Mouse (Mus musculus): ENCODE measurements around the gene Il20. TPM values are rescaled to one million over a fixed set of nuclear protein-coding genes. Genes with fewer than 3 reads are reported as not detected.

The Il20 gene
- polyA plus RNA-seq (2015; fragmentation: Nextera tagmentation; extraction: Ambion mirVana), result not detected in 2 replicates

GRCm38 (mm10) chr1:130911401-130912010 lies at the start of gene Il20:
Gene Il20 (minus strand): TSS chr1:130911451.
- Histone ChIP-seq H3K4me2 (ENCODE audit: low read length) (no peak within 1 kb of the TSS), H3K9me3 (ENCODE audit: control insufficient read depth, low read length) (no peaks in the 10 kb centered on the region), H3K27me3 (replicated peaks; ENCODE audit: control insufficient read depth, insufficient read depth, low read length) (no peaks in the 10 kb centered on the region), H3K9ac (replicated peaks; ENCODE audit: low read depth, low read length) (no peak within 1 kb of the TSS), H3K4me1 (replicated peaks; ENCODE audit: control insufficient read depth, insufficient read depth, low read length) (no peaks in the 10 kb centered on the region), H3K36me3 (ENCODE audit: control insufficient read depth, insufficient read depth) (no peaks in the 10 kb centered on the region), H3K27ac (ENCODE audit: low read length) (no peak within 1 kb of the TSS), H3K4me3 (replicated peaks; ENCODE audit: low read length) (no peak within 1 kb of the TSS)
- WGBS, result 61% methylated on average over 12 of the region's 12 CpGs
- no peak for ATAC-seq

GRCm38 (mm10) chr1:130946920-130947319 lies 35.7 kb upstream of the Il20 start:
- H3K4me2 ChIP-seq (ENCODE audit: low read length), result no peak overlapping the region
- H3K9me3 ChIP-seq (ENCODE audit: control insufficient read depth, low read length), result no peaks in the 10 kb centered on the region
- no peaks in the 10 kb centered on the region for H3K27me3 ChIP-seq (replicated peaks; ENCODE audit: control insufficient read depth, insufficient read depth, low read length)
- H3K27ac ChIP-seq (ENCODE audit: low read length), result no peak overlapping the region
- H3K4me1 ChIP-seq (replicated peaks; ENCODE audit: control insufficient read depth, insufficient read depth, low read length), result no peaks in the 10 kb centered on the region; the same call in 1 of the 2 replicates
- no peak overlapping the region for H3K9ac ChIP-seq (replicated peaks; ENCODE audit: low read depth, low read length)
- no peaks in the 10 kb centered on the region for H3K36me3 ChIP-seq (ENCODE audit: control insufficient read depth, insufficient read depth)
- no peak for ATAC-seq
- no peak overlapping the region for H3K4me3 ChIP-seq (replicated peaks; ENCODE audit: low read length)
- WGBS, result 72% methylated on average over 6 of the region's 6 CpGs

DNA sequence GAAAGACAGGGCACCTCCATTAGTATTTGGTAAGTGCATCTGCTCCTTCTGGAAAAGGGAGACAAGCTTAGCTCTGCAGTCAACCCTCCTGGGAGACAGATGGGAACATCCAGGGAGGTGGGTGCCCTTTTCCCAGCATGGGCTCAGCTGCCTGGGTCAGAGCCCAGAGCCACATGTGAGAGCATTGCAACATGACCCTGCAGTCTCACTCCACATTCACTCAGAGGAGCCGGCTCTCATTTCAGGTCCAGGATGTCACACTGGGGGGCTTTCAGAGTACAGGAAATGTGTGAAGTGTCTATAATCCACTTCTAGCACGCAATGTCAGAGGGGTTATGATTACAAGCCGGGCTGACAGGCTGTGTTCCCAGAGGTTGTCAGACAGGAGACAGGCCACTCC lies 30.6 kb upstream of the Il20 start:
- WGBS, result 57% methylated on average over 3 of the region's 3 CpGs
- peaks cover 4% of the 10 kb centered on the region; the same call in 1 of the 2 replicates for H3K4me1 ChIP-seq (replicated peaks; ENCODE audit: control insufficient read depth, insufficient read depth, low read length)
- no peaks in the 10 kb centered on the region for H3K36me3 ChIP-seq (ENCODE audit: control insufficient read depth, insufficient read depth)
- no peak overlapping the region for H3K4me3 ChIP-seq (replicated peaks; ENCODE audit: low read length)
- no peak overlapping the region for H3K27ac ChIP-seq (ENCODE audit: low read length)
- ATAC-seq, result 0 out of 2 replicates have a peak, but pooled peaks have one; percentile 15
- H3K9me3 ChIP-seq (ENCODE audit: control insufficient read depth, low read length), result no peaks in the 10 kb centered on the region
- H3K4me2 ChIP-seq (ENCODE audit: low read length), result no peak overlapping the region
- no peak overlapping the region for H3K9ac ChIP-seq (replicated peaks; ENCODE audit: low read depth, low read length)
- H3K27me3 ChIP-seq (replicated peaks; ENCODE audit: control insufficient read depth, insufficient read depth, low read length), result no peaks in the 10 kb centered on the region

DNA sequence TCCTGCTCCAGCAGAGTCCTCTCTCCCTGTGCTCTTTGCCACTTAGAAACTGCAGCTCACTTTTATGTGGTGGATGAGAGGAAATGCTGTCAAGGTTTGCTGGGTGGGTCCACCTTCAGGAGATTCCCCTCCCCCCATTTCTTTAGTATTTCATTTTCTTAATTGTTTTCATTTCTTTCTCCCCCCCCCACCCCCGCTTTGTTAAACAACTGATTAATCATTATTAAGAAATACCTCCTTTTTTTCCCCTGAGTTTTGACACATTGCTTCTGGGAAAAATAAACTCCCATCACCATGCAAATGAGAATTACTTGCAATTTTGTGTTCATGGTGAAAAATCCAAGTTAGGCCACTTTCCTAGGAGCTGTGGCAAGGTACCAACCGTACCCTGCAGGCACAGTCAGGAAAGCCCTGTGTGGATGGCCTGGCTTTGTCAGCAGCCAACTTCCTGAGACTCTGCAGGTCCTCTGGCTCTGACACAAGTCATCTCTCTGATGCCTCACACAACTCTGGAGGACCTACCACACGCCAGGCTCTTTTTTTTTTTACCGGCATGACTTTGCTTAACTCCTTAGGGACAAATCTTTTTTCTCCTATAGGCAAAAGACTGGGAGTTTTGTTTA lies 28.9 kb upstream of the Il20 start, which contains the start of gene Il19:
Gene Il19, minus strand, starts transcription at position 51 of the 623 bp plus-strand sequence.
- Histone ChIP-seq H3K27me3 (replicated peaks; ENCODE audit: control insufficient read depth, insufficient read depth, low read length) (no peaks in the 10 kb centered on the region), H3K4me1 (replicated peaks; ENCODE audit: control insufficient read depth, insufficient read depth, low read length) (peaks cover 4% of the 10 kb centered on the region; the same call in 1 of the 2 replicates), H3K4me2 (ENCODE audit: low read length) (no peak within 1 kb of the TSS), H3K27ac (ENCODE audit: low read length) (no peak within 1 kb of the TSS), H3K9ac (replicated peaks; ENCODE audit: low read depth, low read length) (no peak within 1 kb of the TSS), H3K9me3 (ENCODE audit: control insufficient read depth, low read length) (no peaks in the 10 kb centered on the region), H3K36me3 (ENCODE audit: control insufficient read depth, insufficient read depth) (no peaks in the 10 kb centered on the region), H3K4me3 (replicated peaks; ENCODE audit: low read length) (no peak within 1 kb of the TSS)
- no peak for ATAC-seq
- 77% methylated on average over 4 of the region's 4 CpGs for WGBS

GRCm38 (mm10) chr1:130938192-130938591 lies 26.9 kb upstream of the Il20 start:
- ATAC-seq, result 0 out of 2 replicates have a peak, but pooled peaks have one; percentile 10
- no peak overlapping the region for H3K9ac ChIP-seq (replicated peaks; ENCODE audit: low read depth, low read length)
- 39% methylated on average over 7 of the region's 7 CpGs for WGBS
- peaks cover 4% of the 10 kb centered on the region; the same call in 1 of the 2 replicates for H3K4me1 ChIP-seq (replicated peaks; ENCODE audit: control insufficient read depth, insufficient read depth, low read length)
- no peak overlapping the region for H3K4me3 ChIP-seq (replicated peaks; ENCODE audit: low read length)
- no peaks in the 10 kb centered on the region for H3K9me3 ChIP-seq (ENCODE audit: control insufficient read depth, low read length)
- H3K4me2 ChIP-seq (ENCODE audit: low read length), result no peak overlapping the region
- no peak overlapping the region for H3K27ac ChIP-seq (ENCODE audit: low read length)
- H3K27me3 ChIP-seq (replicated peaks; ENCODE audit: control insufficient read depth, insufficient read depth, low read length), result no peaks in the 10 kb centered on the region
- no peaks in the 10 kb centered on the region for H3K36me3 ChIP-seq (ENCODE audit: control insufficient read depth, insufficient read depth)

GRCm38 (mm10) chr1:130937170-130937569 lies 25.9 kb upstream of the Il20 start:
- 91% methylated on average over 4 of the region's 4 CpGs for WGBS
- Histone ChIP-seq H3K4me1 (replicated peaks; ENCODE audit: control insufficient read depth, insufficient read depth, low read length) (peaks cover 4% of the 10 kb centered on the region; the same call in 1 of the 2 replicates), H3K4me3 (replicated peaks; ENCODE audit: low read length) (no peak overlapping the region), H3K27ac (ENCODE audit: low read length) (no peak overlapping the region), H3K27me3 (replicated peaks; ENCODE audit: control insufficient read depth, insufficient read depth, low read length) (no peaks in the 10 kb centered on the region), H3K4me2 (ENCODE audit: low read length) (no peak overlapping the region), H3K9me3 (ENCODE audit: control insufficient read depth, low read length) (no peaks in the 10 kb centered on the region), H3K9ac (replicated peaks; ENCODE audit: low read depth, low read length) (no peak overlapping the region), H3K36me3 (ENCODE audit: control insufficient read depth, insufficient read depth) (no peaks in the 10 kb centered on the region)
- ATAC-seq, result no peak

GRCm38 (mm10) chr1:130936351-130936750 lies 25.1 kb upstream of the Il20 start:
- Histone ChIP-seq H3K36me3 (ENCODE audit: control insufficient read depth, insufficient read depth) (no peaks in the 10 kb centered on the region), H3K4me3 (replicated peaks; ENCODE audit: low read length) (no peak overlapping the region), H3K4me2 (ENCODE audit: low read length) (no peak overlapping the region), H3K4me1 (replicated peaks; ENCODE audit: control insufficient read depth, insufficient read depth, low read length) (0 out of 2 replicates have a peak, but pooled peaks cover 4% of the 10 kb centered on the region), H3K27me3 (replicated peaks; ENCODE audit: control insufficient read depth, insufficient read depth, low read length) (no peaks in the 10 kb centered on the region), H3K9ac (replicated peaks; ENCODE audit: low read depth, low read length) (no peak overlapping the region), H3K9me3 (ENCODE audit: control insufficient read depth, low read length) (no peaks in the 10 kb centered on the region), H3K27ac (ENCODE audit: low read length) (no peak overlapping the region)
- WGBS, result 68% methylated on average over 6 of the region's 6 CpGs
- ATAC-seq, result no peak

DNA sequence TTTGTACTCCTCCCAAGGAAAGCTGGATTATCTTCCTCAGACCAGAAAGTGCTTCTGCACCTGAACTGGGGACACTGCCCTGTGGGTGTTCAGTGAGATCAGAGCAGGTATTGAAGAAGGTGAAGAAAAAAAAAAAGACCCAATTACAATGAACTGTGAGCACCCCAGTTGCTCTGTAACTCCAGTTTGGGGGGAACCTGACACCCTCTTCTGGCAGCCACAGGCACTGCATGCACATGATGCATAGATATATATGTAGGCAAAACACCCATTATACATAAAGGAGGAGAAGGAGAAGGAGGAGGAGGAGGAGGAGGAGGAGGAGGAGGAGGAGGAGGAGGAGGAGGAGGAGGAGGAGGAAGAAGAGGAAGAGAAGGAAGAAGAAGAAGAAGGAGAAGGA lies 15.2 kb upstream of the Il20 start:
- H3K4me3 ChIP-seq (replicated peaks; ENCODE audit: low read length), result no peak overlapping the region
- no peak overlapping the region for H3K9ac ChIP-seq (replicated peaks; ENCODE audit: low read depth, low read length)
- no peak overlapping the region for H3K27ac ChIP-seq (ENCODE audit: low read length)
- no peaks in the 10 kb centered on the region for H3K4me1 ChIP-seq (replicated peaks; ENCODE audit: control insufficient read depth, insufficient read depth, low read length)
- no peaks in the 10 kb centered on the region for H3K36me3 ChIP-seq (ENCODE audit: control insufficient read depth, insufficient read depth)
- ATAC-seq, result no peak
- no peak overlapping the region for H3K4me2 ChIP-seq (ENCODE audit: low read length)
- no peaks in the 10 kb centered on the region for H3K27me3 ChIP-seq (replicated peaks; ENCODE audit: control insufficient read depth, insufficient read depth, low read length)
- no peaks in the 10 kb centered on the region for H3K9me3 ChIP-seq (ENCODE audit: control insufficient read depth, low read length)

DNA sequence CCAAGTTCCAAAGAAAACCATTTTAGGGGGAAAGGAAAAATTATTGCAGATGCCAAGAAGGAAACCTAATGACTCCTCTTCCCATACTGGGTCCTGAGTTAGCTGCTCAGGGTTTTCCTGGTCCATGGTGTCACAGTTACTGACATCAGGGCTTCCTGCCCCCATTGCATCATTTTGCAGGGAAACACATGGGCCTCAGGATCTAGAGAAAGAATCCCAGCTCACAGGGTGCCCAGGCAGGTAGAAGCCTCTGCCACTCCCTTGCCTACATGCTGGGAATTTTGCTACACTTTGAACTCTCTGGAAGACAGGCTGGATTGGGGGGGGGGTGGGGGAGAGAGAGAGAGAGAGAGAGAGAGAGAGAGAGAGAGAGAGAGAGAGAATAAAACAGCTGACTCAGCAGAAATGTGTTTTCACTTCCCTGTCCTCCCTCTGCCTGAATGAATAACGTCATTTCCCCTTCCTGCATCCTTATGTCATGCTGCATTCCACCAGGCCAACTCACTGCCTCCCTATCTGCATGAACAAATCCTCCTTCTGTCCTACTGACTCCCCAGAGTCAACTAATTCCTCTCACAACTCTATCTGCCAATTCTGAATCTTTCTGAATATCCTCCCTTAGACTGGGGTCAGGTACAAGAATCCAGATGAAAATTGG lies 7.2 kb upstream of the Il20 start:
- Histone ChIP-seq H3K4me3 (replicated peaks; ENCODE audit: low read length) (no peak overlapping the region), H3K9ac (replicated peaks; ENCODE audit: low read depth, low read length) (no peak overlapping the region), H3K27ac (ENCODE audit: low read length) (no peak overlapping the region), H3K4me2 (ENCODE audit: low read length) (no peak overlapping the region), H3K4me1 (replicated peaks; ENCODE audit: control insufficient read depth, insufficient read depth, low read length) (no peaks in the 10 kb centered on the region), H3K36me3 (ENCODE audit: control insufficient read depth, insufficient read depth) (no peaks in the 10 kb centered on the region), H3K9me3 (ENCODE audit: control insufficient read depth, low read length) (no peaks in the 10 kb centered on the region), H3K27me3 (replicated peaks; ENCODE audit: control insufficient read depth, insufficient read depth, low read length) (no peaks in the 10 kb centered on the region)
- ATAC-seq, result no peak
- WGBS, result 54% methylated on average over 1 of the region's 1 CpGs

Measured in forebrain, embryonic 16.5 days (tissue).